Mouse (Mus musculus) lung, adult 18-20 months (tissue): ENCODE data around the gene Hlcs.
A peak's percentile ranks its signal among the peaks of the same experiment; 100 is the strongest.

Source experiments
- DNase-seq, 2 experiments: peaks; one replicate each; pipeline ENCODE4 v3.0.0; 2022; ENCODE audit warnings: mixed read lengths in 2 of 2

The Hlcs gene

GRCm38 (mm10) chr16:94195913-94196312 lies 117.5 kb downstream of the Hlcs start:
- DNase-seq, result no peak

DNA sequence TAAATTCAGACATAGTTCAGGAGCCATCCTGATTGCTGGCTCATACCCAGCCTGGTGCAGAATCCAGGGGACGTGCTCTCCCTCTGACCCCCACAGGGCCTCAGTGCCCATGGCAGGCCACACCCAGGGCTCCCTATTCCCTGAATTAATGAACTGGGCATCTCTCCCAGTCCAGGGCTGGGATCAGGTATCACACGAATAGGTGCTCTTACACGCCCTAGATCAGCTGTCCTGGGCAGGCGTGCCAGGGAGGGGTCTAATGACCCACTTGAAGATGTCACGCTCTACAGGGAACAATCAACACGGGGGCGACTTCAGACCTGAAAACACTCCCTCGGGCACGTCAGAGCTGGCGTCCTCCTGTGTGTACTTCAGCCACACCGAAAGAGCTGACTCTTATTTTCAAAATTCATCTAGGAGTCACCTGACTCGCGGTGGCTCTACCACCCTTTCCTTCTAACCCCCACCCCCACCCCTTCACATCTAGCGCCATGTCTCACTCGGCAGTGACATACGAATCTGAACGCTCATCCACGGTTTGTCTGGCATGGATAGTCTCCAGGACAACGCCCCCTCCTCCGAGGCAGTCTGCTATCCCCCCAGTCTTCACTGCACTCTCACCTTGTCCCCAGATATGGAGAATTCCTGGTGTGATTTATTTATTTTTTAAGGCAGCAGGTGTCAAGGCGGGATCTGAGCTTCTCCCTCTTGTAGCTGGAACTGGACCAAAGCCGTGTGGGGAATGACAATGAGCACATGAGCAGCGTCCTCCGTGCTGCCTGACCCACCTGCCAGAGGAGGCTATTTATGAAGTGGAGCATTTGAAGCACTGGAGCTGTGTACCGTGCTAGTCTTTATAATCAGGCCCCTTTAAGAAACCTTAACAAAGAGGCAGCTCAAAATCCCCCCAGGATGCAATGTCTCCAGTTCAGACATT lies 121.7 kb downstream of the Hlcs start:
- DNase-seq, result peak in 1 of 2 experiments; percentile 29

DNA sequence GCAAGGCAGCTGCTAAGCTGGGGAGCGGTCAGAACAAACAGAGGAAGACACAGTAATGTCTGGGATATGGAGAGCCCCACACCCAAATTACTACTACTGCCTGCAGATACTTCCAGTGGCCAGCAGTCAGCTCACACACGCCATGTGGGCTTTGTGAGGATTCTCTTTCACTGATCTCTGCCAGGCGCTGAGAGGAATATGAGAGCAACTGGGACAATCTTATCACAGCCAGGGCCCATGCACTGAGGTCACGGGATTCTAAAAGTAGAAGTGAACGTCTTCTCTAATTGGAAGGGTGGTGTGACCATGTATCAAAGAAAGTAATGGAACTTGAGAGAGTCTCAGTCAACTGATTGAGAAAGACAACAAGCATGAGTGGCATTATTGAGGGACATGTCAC lies 123.1 kb downstream of the Hlcs start:
- no peak for DNase-seq

- DNase-seq, result no peak
Measured at GRCm38 (mm10) chr16:94186526-94186925, 126.8 kb downstream of the Hlcs start.

DNA sequence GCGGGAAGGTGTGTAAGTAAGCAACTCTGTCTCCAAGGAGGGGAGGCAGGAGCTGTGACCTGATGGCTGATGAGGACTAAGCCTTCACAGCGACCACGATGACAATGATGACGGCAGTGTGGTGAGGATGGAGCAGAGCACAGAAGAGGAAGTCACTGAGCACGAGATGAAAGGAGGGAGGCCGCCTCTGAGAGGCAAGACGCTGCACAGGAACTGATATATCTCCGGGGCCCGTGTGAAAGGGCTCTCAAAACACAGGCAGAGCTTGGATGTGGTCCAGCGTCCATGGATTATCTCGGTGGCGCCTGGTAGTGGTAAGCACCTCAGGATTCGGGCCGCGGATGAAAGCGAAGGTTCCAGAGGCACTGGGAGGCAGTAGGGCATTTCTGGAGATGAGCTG lies 127.9 kb downstream of the Hlcs start:
- DNase-seq, result peak in 1 of 2 experiments; percentile 10

GRCm38 (mm10) chr16:94180122-94180870 lies 133.1 kb downstream of the Hlcs start:
- DNase-seq, result no peak

GRCm38 (mm10) chr16:94179341-94180121 lies 133.8 kb downstream of the Hlcs start:
- no peak for DNase-seq

DNA sequence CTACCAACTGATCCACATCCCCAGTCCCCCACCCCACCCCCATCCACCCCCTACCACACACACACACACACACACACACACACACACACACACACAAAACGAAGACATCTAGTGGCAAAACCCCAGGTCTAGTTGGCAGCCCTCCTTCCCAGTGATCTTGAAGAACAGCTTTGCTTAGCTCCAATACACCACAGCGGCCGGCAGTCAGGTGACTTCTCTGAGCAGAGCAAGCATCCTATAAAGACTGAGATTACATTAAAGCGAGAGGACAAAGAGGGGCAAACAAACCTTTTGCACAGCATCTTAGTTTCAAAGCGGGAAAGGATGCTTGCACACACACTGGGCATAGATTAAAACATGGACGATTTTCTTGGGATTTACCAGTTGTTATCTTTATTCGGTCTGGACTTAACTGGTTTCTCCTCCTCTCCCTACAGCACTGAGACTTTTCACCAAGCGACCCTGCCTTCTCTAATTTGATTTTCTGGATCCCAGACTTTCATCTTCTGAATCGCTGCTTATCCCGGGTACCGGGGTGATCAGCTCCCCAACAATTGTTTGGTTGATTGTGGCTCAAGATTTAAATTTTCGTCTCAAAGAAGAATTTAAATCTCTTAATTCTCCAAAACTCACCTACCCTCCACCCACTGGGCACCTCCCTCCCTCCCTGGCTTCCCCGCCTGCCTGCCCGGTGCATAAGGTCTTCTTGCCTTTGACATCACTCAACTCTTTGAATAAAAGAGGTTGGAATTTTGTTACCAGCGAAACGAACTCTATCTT lies 134.7 kb downstream of the Hlcs start:
- DNase-seq, result no peak

DNA sequence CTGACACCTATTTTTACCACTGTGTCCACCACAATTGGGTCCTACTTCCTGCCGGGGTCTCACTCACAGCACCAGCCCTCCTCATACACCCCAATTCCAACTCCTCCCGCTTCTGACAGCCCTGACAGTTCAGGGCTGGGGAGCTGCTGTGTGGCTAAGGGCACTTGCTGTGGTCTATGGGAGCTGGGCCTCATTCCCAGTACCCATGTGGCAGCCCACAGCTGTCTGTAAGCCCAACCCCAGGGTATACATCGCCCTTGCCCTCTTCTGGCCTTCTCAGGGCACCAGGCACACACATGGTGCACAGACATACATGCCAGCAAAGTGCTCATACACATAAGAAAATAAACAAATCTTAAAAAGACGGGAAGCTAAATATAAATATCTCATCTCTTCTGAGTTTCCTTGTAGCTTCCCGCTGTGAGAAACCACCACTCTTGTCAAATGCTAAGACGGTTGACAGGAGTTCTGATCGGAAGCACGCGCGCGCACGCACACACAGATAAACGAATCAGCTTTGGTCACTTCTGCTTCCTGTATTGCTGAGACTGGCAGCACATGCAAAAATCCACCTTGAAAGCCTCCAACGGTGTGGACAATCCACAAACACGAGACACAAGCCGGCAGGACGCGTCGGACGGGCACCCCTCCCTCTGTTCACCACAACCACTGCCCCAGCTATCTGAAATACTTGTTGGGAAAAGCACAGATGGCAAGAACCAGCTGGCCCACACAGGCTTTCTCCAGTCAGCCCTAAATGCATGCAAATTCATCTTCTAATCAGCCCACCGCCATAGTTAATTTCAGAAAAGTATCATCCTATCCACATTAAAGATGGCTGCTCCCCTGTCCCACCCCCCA lies 136.1 kb downstream of the Hlcs start:
- DNase-seq, result no peak

GRCm38 (mm10) chr16:94175366-94175986 lies 137.9 kb downstream of the Hlcs start:
- no peak for DNase-seq

DNA sequence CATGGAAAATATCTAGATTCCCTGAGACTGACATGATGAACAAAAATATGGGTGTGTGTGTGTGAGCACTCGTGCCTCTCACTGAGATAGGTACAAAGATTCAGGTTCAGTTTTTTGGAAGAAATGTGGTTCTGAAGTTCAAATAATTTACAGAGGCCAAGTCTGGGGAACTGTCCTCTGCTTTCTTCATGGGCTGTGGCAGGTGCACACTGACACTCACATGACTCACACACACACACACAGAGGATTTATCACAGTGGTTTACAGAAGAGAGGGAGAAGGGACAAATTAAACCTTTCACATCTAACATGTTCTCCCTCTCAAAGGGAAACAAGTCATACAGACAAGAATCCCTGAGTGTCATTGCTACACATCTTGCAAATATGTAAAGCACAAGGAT lies 140.0 kb downstream of the Hlcs start:
- DNase-seq, result no peak

DNA sequence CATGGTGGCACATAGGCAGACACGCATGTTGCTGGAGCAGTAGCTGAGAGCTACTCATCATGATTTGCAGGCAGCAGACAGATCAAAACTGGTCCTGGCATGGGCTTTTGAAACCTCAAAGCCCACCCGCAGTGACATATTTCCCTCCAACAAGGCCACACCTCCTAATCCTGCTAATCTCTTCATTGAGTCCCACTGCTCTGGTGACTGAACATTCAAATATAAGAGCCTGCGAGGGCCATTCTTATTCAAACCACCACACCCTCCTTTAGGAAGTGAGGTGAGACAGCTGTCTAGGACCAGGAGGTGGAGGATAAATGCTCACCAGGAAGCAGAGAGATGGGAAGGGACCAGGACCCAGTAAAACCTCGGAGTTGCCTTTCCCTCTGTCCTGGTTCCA lies 143.2 kb downstream of the Hlcs start:
- DNase-seq, result no peak

DNA sequence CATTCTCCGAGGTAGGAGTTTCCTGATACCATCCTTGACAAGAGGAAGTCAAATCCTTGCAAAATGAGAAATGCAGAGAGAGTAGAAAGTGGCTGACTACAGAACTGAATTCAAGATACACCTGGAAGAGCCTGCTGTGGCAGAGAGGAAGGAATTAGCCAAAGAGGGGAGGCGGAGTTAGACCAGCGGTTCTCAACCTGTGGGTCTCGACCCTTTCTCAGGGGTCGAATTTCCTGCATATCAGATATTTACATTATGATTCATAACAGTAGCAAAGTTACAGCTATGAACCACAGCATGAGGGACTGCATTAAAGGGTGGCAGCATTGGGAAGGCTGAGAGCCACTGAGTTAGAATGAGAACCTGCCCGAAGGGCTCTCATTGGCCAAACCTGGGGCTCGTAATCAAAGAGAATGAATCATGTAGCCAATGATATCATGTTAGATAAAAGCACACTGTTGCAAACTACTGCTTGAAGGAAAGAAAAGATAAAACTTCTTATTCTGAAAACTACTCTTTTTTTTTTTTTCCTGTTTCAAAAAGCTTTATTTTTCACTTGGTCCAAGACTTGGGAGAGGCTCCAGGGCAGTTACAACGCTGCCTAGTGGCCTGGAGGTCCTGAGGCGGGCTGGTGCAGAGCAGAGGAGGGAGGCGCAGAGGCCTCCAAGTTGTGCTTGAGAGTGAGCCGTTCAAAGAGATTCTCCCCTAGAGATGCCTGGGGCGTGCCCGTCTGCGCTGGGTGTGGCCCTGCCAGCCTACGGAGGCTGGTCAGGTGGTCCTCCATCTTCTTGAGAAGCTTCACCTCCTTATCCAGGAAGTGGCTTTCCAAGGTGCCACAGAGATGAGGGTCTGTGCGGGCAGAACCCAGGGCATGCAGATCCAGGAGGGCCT lies 144.5 kb downstream of the Hlcs start:
- no peak for DNase-seq

DNA sequence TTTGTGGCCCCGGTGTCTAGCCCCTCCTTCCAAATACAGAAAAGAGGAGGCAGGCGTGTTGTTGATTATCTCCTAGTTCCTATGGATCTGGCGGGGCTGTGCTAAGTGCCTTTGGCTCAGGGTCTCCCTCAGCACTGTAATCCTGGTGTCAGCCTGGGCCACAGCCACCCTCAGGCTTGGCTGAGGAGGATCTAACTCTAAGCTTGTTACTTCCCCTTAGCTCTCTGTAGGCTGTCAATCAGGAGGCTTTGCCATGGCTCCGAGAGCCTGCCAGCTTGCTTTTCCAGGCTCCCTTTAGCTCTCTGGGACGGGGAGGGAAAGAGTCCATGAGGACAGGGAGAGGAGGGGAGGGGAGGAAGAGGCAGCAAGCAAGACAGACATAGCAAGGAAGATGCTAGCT lies 148.4 kb downstream of the Hlcs start:
- no peak for DNase-seq

- DNase-seq, result no peak
Measured at GRCm38 (mm10) chr16:94164236-94164635, 149.1 kb downstream of the Hlcs start.

DNA sequence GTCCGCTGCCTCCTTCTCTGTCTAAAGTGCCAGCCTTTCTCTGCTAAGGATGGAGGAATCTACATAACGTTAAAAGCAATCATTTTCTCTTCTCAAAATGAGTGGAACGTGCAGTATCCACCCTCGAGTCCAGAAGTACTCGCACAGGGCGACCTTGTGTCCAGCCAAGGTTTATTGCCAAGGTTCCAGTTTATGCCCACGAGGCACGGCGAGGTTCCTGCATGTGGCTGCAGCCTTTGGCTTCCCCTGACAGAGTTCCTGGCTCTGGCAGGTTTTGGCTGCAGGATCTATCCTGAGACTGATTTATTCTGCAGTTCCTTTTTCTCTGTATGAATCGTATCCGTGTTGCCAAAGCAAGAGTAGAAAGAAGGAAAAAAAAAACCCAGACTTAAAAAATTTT lies 150.3 kb downstream of the Hlcs start:
- no peak for DNase-seq

DNA sequence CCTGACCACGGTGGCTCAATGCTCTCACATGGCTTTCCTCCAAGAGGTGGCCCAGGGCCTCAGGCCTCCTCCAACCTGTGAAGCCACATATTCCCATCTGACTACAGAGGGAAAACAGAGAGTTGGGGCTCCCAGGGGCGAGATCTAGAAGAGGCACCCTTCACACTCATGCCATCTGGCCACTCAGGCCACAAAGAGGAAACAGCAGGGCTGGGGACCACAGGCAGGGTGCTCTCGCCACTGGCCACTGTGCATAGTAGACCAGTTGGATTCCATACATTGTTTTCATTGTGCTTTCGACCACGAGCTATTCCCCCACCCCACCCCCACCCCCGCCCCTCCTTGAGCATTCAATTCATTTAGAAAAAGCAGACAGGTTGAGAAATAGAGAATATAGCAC lies 151.4 kb downstream of the Hlcs start:
- DNase-seq, result no peak

- no peak for DNase-seq
Measured at GRCm38 (mm10) chr16:94157819-94158218, 155.6 kb downstream of the Hlcs start.

- no peak for DNase-seq
Measured at GRCm38 (mm10) chr16:94155041-94155653, 158.2 kb downstream of the Hlcs start.
